Mouse (Mus musculus): Measurements from ENCODE around the gene Zfp715. TPM values are rescaled to one million over a fixed set of nuclear protein-coding genes. Genes with fewer than 3 reads are reported as not detected.
"Not testable (repeated sequence)": the region's sequence is repeated elsewhere in the genome, so short reads cannot be mapped to it uniquely, and the experiment has no call there.

Zfp715 gene
- polyA plus RNA-seq (2015; fragmentation: Nextera tagmentation; extraction: Ambion mirVana), result 13.7 and 15.6 TPM in 2 replicates

DNA sequence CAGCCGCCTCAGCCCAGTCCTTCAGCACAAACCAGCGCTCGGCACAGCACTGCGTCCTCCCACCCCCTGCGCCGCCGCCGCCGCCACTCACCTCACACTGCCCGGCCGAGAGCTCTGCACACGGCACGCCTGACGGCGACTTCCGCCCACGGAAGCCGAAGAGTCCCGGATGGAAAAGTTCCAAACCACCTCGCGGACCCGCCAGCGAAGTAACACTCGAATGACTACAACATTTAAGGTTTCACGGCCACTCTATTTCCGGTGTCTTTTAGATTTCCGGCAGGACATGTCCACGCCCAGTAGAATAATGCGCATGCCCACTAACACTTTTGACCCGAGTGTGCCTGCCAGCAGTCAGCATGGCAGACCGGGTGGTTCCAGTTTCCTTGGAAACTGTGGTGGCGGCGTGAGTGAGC is at the start of gene Zfp715:
Zfp715 (minus strand) TSS at position 282 of the 416 bp plus-strand sequence.
- Histone ChIP-seq H3K36me3 (ENCODE audit: poor library complexity, severe bottlenecking) (peaks cover 23% of the 10 kb centered on the region), H3K4me1 (peaks cover 14% of the 10 kb centered on the region), H3K27ac (peak within 1 kb of the TSS; percentile 74), H3K9me3 (replicated peaks) (no peaks in the 10 kb centered on the region), H3K4me2 (peak within 1 kb of the TSS; percentile 86), H3K27me3 (no peaks in the 10 kb centered on the region), H3K4me3 (peak within 1 kb of the TSS; percentile 79), H3K9ac (peak within 1 kb of the TSS; percentile 83)
- WGBS, result under 1% methylated on average over 33 of the region's 33 CpGs
- ATAC-seq, result peak; percentile 96

DNA sequence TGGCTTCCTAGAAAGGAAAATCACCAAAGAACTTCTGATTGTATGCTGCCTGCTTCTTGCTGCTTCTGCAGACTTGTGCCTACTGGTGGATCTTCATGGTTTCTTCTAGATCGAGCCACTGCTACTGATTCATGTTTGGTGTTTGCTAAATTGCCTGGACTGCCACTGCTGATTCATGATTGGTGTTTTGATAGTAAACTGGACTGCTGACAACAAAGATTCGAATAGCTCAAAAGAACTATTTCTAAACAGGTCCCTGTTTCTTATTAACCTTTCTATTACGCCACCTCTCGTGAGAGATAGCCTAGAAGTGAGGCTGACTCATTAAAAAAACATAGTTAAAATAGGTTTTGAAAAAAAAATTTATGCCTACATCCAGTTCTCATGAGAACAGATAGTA is 48.9 kb upstream of the Zfp715 start:
- no peak overlapping the region for H3K4me3 ChIP-seq
- H3K27me3 ChIP-seq, result no peaks in the 10 kb centered on the region
- 81% methylated on average over 4 of the region's 4 CpGs for WGBS
- no peak overlapping the region for H3K4me2 ChIP-seq
- H3K9ac ChIP-seq, result no peak overlapping the region
- no peak for ATAC-seq
- no peaks in the 10 kb centered on the region for H3K36me3 ChIP-seq (ENCODE audit: poor library complexity, severe bottlenecking)
- no peaks in the 10 kb centered on the region for H3K4me1 ChIP-seq
- H3K27ac ChIP-seq, result no peak overlapping the region
- H3K9me3 ChIP-seq (replicated peaks), result no peaks in the 10 kb centered on the region

DNA sequence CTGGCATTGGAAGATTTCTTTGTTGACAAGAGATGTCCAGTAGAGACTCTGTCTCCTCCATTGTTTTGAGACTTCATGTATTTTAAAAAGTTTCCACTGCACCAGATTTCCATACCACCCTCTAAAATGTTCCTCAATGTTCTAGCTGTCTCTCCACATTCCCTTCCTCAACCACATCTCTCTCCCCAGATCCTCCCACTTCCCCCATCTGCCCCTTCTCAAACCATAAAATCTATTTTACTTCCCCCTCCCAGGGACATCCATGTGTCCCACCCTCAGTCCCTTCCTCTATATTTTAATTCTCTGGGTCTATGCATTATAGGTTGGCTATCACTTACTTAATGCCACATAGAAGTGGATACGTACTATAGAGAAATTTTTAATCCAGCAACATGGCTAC is 48.3 kb upstream of the Zfp715 start:
- no peak overlapping the region for H3K4me2 ChIP-seq
- H3K4me1 ChIP-seq, result no peaks in the 10 kb centered on the region
- no peaks in the 10 kb centered on the region for H3K27me3 ChIP-seq
- no peak overlapping the region for H3K9ac ChIP-seq
- no peaks in the 10 kb centered on the region for H3K9me3 ChIP-seq (replicated peaks)
- no peak overlapping the region for H3K4me3 ChIP-seq
- no peak for ATAC-seq
- no peaks in the 10 kb centered on the region for H3K36me3 ChIP-seq (ENCODE audit: poor library complexity, severe bottlenecking)
- 77% methylated on average over 1 of the region's 1 CpGs for WGBS
- no peak overlapping the region for H3K27ac ChIP-seq

DNA sequence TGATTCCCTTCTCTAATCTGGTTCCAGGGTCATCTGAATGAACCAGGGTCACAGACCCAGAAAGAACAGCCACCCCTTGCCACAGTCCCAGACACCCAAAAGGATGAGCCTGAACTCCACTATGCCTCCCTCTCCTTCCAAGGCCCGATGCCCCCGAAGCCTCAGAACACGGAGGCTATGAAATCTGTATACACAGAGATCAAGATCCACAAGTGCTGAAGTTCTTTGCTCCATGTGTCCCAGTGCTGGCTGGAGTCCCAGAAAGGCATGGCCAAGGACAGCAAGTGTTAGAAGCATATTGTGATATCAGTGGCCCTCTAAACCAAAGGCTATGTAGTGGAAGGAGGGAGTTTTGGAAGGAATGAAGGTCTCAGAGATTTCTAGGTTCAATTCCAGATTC is 45.5 kb upstream of the Zfp715 start:
- no peaks in the 10 kb centered on the region for H3K27me3 ChIP-seq
- H3K27ac ChIP-seq, result no peak overlapping the region
- no peak for ATAC-seq
- no peaks in the 10 kb centered on the region for H3K4me1 ChIP-seq
- 84% methylated on average over 3 of the region's 3 CpGs for WGBS
- no peaks in the 10 kb centered on the region for H3K36me3 ChIP-seq (ENCODE audit: poor library complexity, severe bottlenecking)
- no peak overlapping the region for H3K9ac ChIP-seq
- H3K4me3 ChIP-seq, result no peak overlapping the region
- no peaks in the 10 kb centered on the region for H3K9me3 ChIP-seq (replicated peaks)
- H3K4me2 ChIP-seq, result no peak overlapping the region

DNA sequence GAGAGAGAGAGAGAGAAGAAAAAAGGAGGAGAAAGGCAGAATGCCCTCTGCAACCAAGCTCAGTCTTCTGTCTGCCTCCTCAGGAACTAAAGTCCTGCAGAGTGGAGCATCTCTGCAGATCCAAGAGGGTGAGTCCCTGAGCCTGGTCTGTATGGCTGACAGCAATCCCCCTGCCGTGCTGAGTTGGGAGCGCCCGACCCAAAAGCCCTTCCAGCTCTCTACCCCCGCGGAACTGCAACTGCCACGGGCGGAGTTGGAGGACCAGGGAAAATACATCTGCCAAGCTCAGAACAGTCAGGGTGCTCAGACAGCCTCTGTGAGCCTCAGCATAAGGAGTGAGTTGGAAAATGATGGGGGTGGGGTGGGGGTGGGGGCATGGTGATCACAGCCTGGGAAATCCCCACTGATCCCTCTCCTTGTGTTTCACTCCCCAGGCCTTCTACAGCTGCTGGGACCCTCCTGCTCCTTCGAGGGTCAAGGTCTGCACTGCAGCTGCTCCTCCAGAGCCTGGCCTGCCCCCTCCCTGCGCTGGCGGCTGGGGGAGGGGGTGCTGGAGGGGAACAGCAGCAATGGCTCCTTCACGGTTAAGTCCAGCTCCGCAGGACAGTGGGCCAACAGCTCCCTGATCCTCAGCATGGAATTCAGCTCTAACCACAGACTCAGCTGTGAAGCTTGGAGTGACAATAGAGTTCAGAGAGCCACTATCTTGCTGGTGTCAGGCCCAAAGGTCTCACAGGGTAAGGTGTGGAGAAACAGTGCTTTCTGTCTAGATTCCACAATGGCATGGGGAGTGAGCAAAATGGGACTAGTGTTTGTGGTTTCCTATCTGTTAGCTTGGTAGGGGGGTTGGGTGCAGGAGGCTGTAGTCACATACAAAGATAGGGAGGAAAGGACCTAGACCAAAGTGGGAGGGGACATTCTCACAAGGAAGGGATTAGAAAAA is 42.1 kb upstream of the Zfp715 start:
- WGBS, result 14% methylated on average over 12 of the region's 12 CpGs
- Histone ChIP-seq H3K4me3 (no peak overlapping the region), H3K27ac (no peak overlapping the region), H3K4me1 (no peaks in the 10 kb centered on the region), H3K9me3 (replicated peaks) (no peaks in the 10 kb centered on the region), H3K4me2 (no peak overlapping the region), H3K27me3 (no peaks in the 10 kb centered on the region), H3K36me3 (ENCODE audit: poor library complexity, severe bottlenecking) (no peaks in the 10 kb centered on the region), H3K9ac (no peak overlapping the region)
- ATAC-seq, result no peak

DNA sequence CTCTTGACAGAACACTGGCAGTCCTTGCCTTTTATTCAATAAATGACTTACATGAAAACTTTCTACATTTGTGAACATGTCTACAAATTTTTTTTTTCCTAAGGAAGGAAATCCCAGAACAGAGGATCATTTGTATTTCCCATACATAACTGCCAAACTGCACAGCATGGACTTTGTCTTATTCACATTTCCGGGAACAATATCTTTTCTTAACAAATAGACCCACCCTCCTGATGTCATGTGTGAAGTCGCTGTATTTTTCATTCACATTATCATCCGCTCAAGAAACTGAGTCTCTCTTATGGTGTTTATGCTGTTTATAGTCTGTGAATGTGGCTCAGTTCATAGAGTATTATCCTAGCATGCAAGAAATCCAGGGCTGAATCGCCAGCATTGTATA is 40.7 kb upstream of the Zfp715 start:
- WGBS, result 84% methylated on average over 4 of the region's 4 CpGs
- no peak for ATAC-seq
- Histone ChIP-seq H3K27me3 (no peaks in the 10 kb centered on the region), H3K9ac (no peak overlapping the region), H3K36me3 (ENCODE audit: poor library complexity, severe bottlenecking) (no peaks in the 10 kb centered on the region), H3K4me1 (no peaks in the 10 kb centered on the region), H3K27ac (no peak overlapping the region), H3K9me3 (replicated peaks) (no peaks in the 10 kb centered on the region), H3K4me3 (no peak overlapping the region), H3K4me2 (no peak overlapping the region)

DNA sequence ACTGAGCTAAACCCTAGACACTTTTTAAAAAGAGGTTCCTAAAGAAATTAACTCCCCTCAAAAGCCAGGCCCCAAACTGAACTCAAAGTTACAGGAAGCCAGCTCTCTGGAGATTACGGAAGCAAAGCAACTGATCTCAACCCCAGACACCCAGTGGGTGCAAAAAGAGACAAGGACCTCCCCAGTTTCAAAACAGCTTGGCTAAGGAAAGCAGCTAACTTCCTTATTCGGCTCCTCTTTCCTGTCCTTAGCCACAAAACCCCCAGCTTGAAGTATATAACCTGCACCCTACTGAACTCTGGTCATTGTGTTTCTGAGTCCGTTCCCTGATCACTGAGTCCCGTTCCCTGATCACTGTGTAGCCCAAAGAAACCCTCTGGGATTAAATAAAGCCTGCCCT is 40.0 kb upstream of the Zfp715 start:
- Histone ChIP-seq H3K36me3 (ENCODE audit: poor library complexity, severe bottlenecking) (no peaks in the 10 kb centered on the region), H3K9ac (no peak overlapping the region), H3K27me3 (no peaks in the 10 kb centered on the region), H3K4me2 (no peak overlapping the region), H3K27ac (no peak overlapping the region), H3K4me1 (no peaks in the 10 kb centered on the region), H3K4me3 (no peak overlapping the region), H3K9me3 (replicated peaks) (no peaks in the 10 kb centered on the region)
- 67% methylated on average over 4 of the region's 4 CpGs for WGBS
- ATAC-seq, result no peak

DNA sequence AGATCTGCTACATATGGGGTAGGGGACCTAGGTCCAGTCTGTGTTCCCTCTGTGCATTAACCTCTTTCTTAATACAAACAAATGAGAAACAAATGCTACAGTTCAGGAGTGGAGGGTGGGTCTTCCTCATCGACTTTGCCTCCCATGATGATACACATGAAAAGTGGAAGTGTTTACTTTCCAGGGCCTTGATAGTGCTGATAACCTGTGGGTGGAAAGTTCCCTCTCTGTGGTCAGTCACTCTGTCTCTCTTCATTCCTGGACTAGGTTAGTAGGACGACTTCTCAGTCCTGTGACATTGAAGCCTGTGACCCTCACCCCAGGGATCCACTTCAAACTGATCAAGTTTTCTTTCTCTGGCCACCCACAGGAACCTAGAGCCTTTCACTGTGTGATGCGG is 38.1 kb upstream of the Zfp715 start, which contains the start of gene Siglecf:
Siglecf (plus strand) TSS at position 188 of the 400 bp plus-strand sequence.
- no peak for ATAC-seq
- H3K36me3 ChIP-seq (ENCODE audit: poor library complexity, severe bottlenecking), result no peaks in the 10 kb centered on the region
- no peak within 1 kb of the TSS for H3K4me2 ChIP-seq
- H3K9ac ChIP-seq, result no peak within 1 kb of the TSS
- no peaks in the 10 kb centered on the region for H3K9me3 ChIP-seq (replicated peaks)
- no peaks in the 10 kb centered on the region for H3K4me1 ChIP-seq
- H3K27ac ChIP-seq, result no peak within 1 kb of the TSS
- WGBS, result 60% methylated on average over 3 of the region's 3 CpGs
- no peaks in the 10 kb centered on the region for H3K27me3 ChIP-seq
- H3K4me3 ChIP-seq, result no peak within 1 kb of the TSS

DNA sequence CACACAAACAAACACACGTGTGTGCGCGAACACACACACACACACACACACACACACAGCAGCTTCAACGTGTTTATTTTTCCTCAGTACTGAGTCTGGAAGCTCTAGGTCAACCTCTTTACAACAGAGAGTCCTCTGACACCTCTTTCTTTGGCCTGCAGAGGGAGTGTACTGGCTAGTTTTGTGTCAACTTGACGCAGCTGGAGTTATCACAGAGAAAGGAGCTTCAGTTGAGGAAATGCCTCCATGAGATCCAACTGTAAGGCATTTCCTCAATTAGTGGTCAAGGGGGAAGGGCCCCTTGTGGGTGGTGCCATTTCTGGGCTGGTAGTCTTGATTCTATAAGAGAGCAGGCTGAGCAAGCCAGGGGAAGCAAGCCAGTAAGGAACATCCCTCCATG is 36.5 kb upstream of the Zfp715 start:
- H3K4me1 ChIP-seq; H3K4me3 ChIP-seq; H3K27me3 ChIP-seq; H3K4me2 ChIP-seq; ATAC-seq; H3K9ac ChIP-seq; H3K27ac ChIP-seq; H3K36me3 ChIP-seq (ENCODE audit: poor library complexity, severe bottlenecking); H3K9me3 ChIP-seq (replicated peaks): not testable (repeated sequence)
- 73% methylated on average over 5 of the region's 5 CpGs for WGBS

DNA sequence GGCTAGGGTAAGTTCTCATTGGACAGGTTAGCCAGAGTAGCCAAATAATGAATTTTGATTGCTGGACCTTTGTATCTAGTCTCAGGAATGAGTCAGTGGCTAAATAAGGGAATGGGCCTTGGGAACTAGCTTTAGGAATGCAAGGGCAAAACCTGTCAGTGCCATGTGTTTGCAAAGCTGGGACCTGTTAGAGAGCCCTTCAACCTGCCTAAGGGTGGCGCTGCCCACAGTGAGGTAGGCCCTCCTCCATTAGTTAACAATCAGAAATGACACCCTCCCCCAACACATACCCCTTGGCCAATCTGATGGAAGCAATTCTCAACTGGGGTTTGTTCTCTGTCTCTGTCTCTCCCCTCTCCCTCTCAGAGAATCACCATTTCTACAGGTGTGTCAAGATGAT is 33.5 kb upstream of the Zfp715 start:
- Histone ChIP-seq H3K36me3 (ENCODE audit: poor library complexity, severe bottlenecking) (no peaks in the 10 kb centered on the region), H3K4me3 (no peak overlapping the region), H3K4me1 (no peaks in the 10 kb centered on the region), H3K27ac (no peak overlapping the region), H3K9ac (no peak overlapping the region), H3K9me3 (replicated peaks) (no peaks in the 10 kb centered on the region), H3K4me2 (no peak overlapping the region), H3K27me3 (no peaks in the 10 kb centered on the region)
- ATAC-seq, result no peak
- WGBS, result 76% methylated on average over 1 of the region's 1 CpGs

DNA sequence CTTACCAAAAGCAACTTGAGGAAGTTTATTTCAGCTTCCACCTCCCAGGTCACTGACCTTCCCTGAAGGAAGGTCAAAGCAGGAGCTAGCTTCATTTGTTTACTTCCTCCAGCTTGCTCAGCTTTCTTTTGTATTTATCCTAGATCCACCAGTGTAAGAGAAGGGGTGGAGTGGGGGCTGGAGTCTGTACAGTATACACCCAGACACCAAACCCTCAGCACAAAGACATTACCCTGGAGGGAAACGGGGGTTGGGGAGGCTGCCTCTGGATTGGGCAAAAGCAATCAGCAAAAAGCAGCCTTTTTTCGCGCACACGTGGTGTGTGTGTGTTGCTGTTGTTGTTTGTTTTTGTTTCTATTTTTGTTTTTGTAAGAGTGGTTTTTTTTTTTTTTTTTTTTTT is 33.1 kb upstream of the Zfp715 start:
- 75% methylated on average over 4 of the region's 4 CpGs for WGBS
- H3K27me3 ChIP-seq, result no peaks in the 10 kb centered on the region

DNA sequence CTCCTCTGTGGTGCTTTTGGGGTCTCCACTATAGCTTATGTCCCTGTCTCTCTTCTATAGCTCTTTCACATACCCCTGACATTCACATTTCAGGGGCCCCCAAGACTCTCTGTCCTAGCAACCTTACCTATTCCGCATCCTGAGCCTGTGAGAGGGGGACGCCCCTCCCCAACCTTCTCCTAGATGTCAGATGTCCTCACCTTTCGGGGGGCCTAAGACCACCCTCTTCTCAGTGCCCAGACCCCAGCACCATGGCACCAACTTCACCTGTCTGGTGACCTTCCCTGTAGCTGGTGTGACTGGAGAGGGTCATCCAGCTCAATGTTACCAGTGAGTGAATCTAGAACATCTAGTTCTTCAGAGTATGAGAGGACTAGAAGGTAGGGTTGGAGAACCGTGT is 31.4 kb upstream of the Zfp715 start:
- H3K36me3 ChIP-seq (ENCODE audit: poor library complexity, severe bottlenecking), result no peaks in the 10 kb centered on the region
- no peak for ATAC-seq
- no peak overlapping the region for H3K4me2 ChIP-seq
- H3K9ac ChIP-seq, result no peak overlapping the region
- H3K4me1 ChIP-seq, result no peaks in the 10 kb centered on the region
- no peak overlapping the region for H3K4me3 ChIP-seq
- no peaks in the 10 kb centered on the region for H3K27me3 ChIP-seq
- 86% methylated on average over 4 of the region's 4 CpGs for WGBS
- H3K27ac ChIP-seq, result no peak overlapping the region
- no peaks in the 10 kb centered on the region for H3K9me3 ChIP-seq (replicated peaks)

More for the DNA sequence above, 33.1 kb upstream of the Zfp715 start:
- no peak overlapping the region for H3K27ac ChIP-seq
- H3K4me2 ChIP-seq, result no peak overlapping the region
- H3K4me1 ChIP-seq, result no peaks in the 10 kb centered on the region
- no peak for ATAC-seq
- H3K9me3 ChIP-seq (replicated peaks), result no peaks in the 10 kb centered on the region
- H3K9ac ChIP-seq, result no peak overlapping the region
- no peak overlapping the region for H3K4me3 ChIP-seq
- no peaks in the 10 kb centered on the region for H3K36me3 ChIP-seq (ENCODE audit: poor library complexity, severe bottlenecking)

DNA sequence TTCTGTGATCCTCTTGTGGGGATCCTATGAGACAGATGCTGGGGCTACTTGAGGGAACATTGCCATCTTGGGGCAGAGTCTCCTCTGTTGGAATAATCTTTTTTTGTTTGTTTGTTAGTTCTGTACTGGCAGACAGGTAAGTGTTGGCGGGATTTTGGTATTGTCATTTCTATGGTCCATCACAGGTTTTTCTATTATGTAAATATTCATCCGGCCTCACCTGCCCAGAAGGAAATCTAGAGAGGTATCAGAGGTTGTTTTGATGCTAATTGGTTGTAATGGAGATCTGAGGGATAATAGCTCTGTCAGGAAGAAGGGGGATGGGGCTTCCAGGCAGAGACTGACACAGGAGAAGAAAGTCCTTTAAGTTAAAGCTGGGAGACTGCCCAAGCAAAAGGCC is 30.9 kb upstream of the Zfp715 start:
- Histone ChIP-seq H3K27me3 (no peaks in the 10 kb centered on the region), H3K4me1 (no peaks in the 10 kb centered on the region), H3K4me3 (no peak overlapping the region), H3K27ac (no peak overlapping the region), H3K9ac (no peak overlapping the region), H3K4me2 (no peak overlapping the region), H3K9me3 (replicated peaks) (no peaks in the 10 kb centered on the region), H3K36me3 (ENCODE audit: poor library complexity, severe bottlenecking) (no peaks in the 10 kb centered on the region)
- ATAC-seq, result no peak
- 71% methylated on average over 2 of the region's 2 CpGs for WGBS

All from forebrain, embryonic 13.5 days (tissue).